Mouse (Mus musculus): Measurements from ENCODE around the gene Elf1. TPM values are rescaled to one million over a fixed set of nuclear protein-coding genes. Genes with fewer than 3 reads are reported as not detected.

Elf1 gene
- polyA plus RNA-seq, 3 experiments from 2014 or later = 128 to 177 (median 141) TPM

GRCm38 (mm10) chr14:79490246-79490645, 9.3 kb downstream of the Elf1 start:
- no peak for ATAC-seq

GRCm38 (mm10) chr14:79494349-79494748, 13.4 kb downstream of the Elf1 start:
- ATAC-seq = no peak

GRCm38 (mm10) chr14:79499326-79499725, 18.3 kb downstream of the Elf1 start:
- peak; percentile 81 for ATAC-seq

GRCm38 (mm10) chr14:79500756-79501155, 19.8 kb downstream of the Elf1 start:
- no peak for ATAC-seq

- ATAC-seq = peak; percentile 46
Measured at GRCm38 (mm10) chr14:79503371-79504075, 22.5 kb downstream of the Elf1 start.

- no peak for ATAC-seq
Measured at GRCm38 (mm10) chr14:79504246-79505006, 23.4 kb downstream of the Elf1 start.

GRCm38 (mm10) chr14:79506207-79506606, 25.2 kb downstream of the Elf1 start:
- no peak for ATAC-seq

- ATAC-seq = no peak
Measured at GRCm38 (mm10) chr14:79507846-79508245, 26.9 kb downstream of the Elf1 start.

- no peak for ATAC-seq
Measured at GRCm38 (mm10) chr14:79508662-79509305, 27.8 kb downstream of the Elf1 start.

GRCm38 (mm10) chr14:79511521-79511920, 30.5 kb downstream of the Elf1 start:
- ATAC-seq = no peak

GRCm38 (mm10) chr14:79513951-79514350, 33.0 kb downstream of the Elf1 start:
- ATAC-seq = no peak

- ATAC-seq = no peak
Measured at GRCm38 (mm10) chr14:79515100-79515499, 34.1 kb downstream of the Elf1 start.

GRCm38 (mm10) chr14:79515511-79516242, 34.7 kb downstream of the Elf1 start:
- peak; percentile 92 for ATAC-seq

GRCm38 (mm10) chr14:79516243-79516610, 35.2 kb downstream of the Elf1 start:
- no peak for ATAC-seq

- no peak for ATAC-seq
Measured at GRCm38 (mm10) chr14:79516751-79517150, 35.8 kb downstream of the Elf1 start.

GRCm38 (mm10) chr14:79517185-79517740, 36.3 kb downstream of the Elf1 start:
- ATAC-seq = no peak

- no peak for ATAC-seq
Measured at GRCm38 (mm10) chr14:79518123-79518522, 37.1 kb downstream of the Elf1 start.

- ATAC-seq = no peak
Measured at GRCm38 (mm10) chr14:79518761-79519662, 38.0 kb downstream of the Elf1 start.

- no peak for ATAC-seq
Measured at GRCm38 (mm10) chr14:79519663-79519975, 38.6 kb downstream of the Elf1 start.

- no peak for ATAC-seq
Measured at GRCm38 (mm10) chr14:79520612-79521011, 39.6 kb downstream of the Elf1 start.

GRCm38 (mm10) chr14:79521056-79521455, 40.1 kb downstream of the Elf1 start:
- ATAC-seq = no peak
